ENCODE assay signal across 8 mouse cellular contexts in genomic region chr11:68852932-68853409, GRCm38 (mm10). TPM values are rescaled to one million over a fixed set of nuclear protein-coding genes. Genes with fewer than 3 reads are reported as not detected.
DNase-seq lines count a peak whose midpoint lies in the region; ATAC-seq lines count a peak whose summit lies in the region.

No protein-coding gene starts in this region.

- peak overlapping the region; percentile 97 for H3K9ac ChIP-seq in hindbrain, embryonic 13.5 days

- peaks cover 12% of the 10 kb centered on the region; the same call in 1 of the 2 replicates for H3K27me3 ChIP-seq in hindbrain, embryonic 13.5 days

- under 1% methylated on average over 42 of the region's 42 CpGs for WGBS in hindbrain, embryonic 13.5 days

- peaks cover 37% of the 10 kb centered on the region for H3K4me1 ChIP-seq in hindbrain, embryonic 13.5 days (replicated peaks)

- peak; percentile 100 for DNase-seq in Muller cell, postnatal 12 days (ENCODE audit: inconsistent ontology term)
- peak; percentile 100 for DNase-seq in cerebellum, adult 9-11 months
- peak; percentile 99 to 100 for DNase-seq in frontal cortex, postnatal 10 days (ENCODE audit: low spot score in 2 of 2)
- DNase-seq in layer of hippocampus, postnatal 25 days (ENCODE audit: extremely low spot score in 1 of 2, low spot score in 1 of 2), result peak; percentile 97 to 100
- peak; percentile 100 for DNase-seq in lung, postnatal 25 days (ENCODE audit: low spot score)
- DNase-seq in retina, embryonic 14.5 days (ENCODE audit: low spot score), result peak; percentile 99
- DNase-seq in thymus, postnatal 4 days, result peak; percentile 100

- H3K36me3 ChIP-seq in hindbrain, embryonic 13.5 days, result no peaks in the 10 kb centered on the region

- H3K9me3 ChIP-seq in hindbrain, embryonic 13.5 days, result no peaks in the 10 kb centered on the region

- peak overlapping the region; percentile 72 for H3K4me2 ChIP-seq in hindbrain, embryonic 13.5 days

- peak overlapping the region; percentile 97 for H3K27ac ChIP-seq in hindbrain, embryonic 13.5 days

- ATAC-seq in hindbrain, embryonic 13.5 days (ENCODE audit: low FRiP score), result peak; percentile 100

- peak overlapping the region; percentile 98 for H3K4me3 ChIP-seq in hindbrain, embryonic 13.5 days

RNA-seq across cellular contexts. Expression of gene Ndel1, which starts 18.7 kb away (rescaled TPM):
- 90.8 and 92.6 TPM in 2 replicates for polyA plus RNA-seq in hindbrain, embryonic 13.5 days (2015; fragmentation: Nextera tagmentation; extraction: Ambion mirVana)
- 10 to 100 TPM; 88.5 to 90.3 TPM for total RNA-seq in layer of hippocampus, postnatal 25 days (2021)

RNA-seq across cellular contexts. Expression of gene Rnf222, which starts 35.4 kb away (rescaled TPM):
- polyA plus RNA-seq in hindbrain, embryonic 13.5 days (2015; fragmentation: Nextera tagmentation; extraction: Ambion mirVana), result 0.09 TPM in 1 of 2 replicates, not detected in the other
- total RNA-seq in layer of hippocampus, postnatal 25 days (2021), result not detected

RNA-seq across cellular contexts. Expression of gene Rpl26, which starts 48.4 kb away (rescaled TPM):
- polyA plus RNA-seq in hindbrain, embryonic 13.5 days (2015; fragmentation: Nextera tagmentation; extraction: Ambion mirVana), result 684 and 691 TPM in 2 replicates
- 100 to 1,000 TPM; 627 to 764 TPM for total RNA-seq in layer of hippocampus, postnatal 25 days (2021)

Comparison
In these comparisons a context has a peak if more than half of its experiments do, and no peak if none do; other contexts are left out.
1. Peak in every context shown above with its lines: DNase-seq, ATAC-seq, H3K4me3 ChIP-seq and H3K27ac ChIP-seq.